Mouse (Mus musculus) neural tube, embryonic 14.5 days (tissue): ENCODE measurements at regions not wholly inside any gene's neighbourhood (a gene's known extent, or its start where the extent isn't known, plus 50 kb on each side); places are given as distances from the start of the nearest gene placed in this dataset.

Experiments
- ATAC-seq: fragments of 200-750 bp; cut with Nextera tagmentation; 2 replicates; pipeline ENCODE4 v1.8.0; 2017; ENCODE audit warnings: low read depth, mild to moderate bottlenecking, moderate TSS enrichment, moderate library complexity
- H3K27ac ChIP-seq: fragments of 300-500 bp; sonication (generic); 2 replicates; pipeline ENCODE4 v1.5.1; 2014; ENCODE audit warnings: low read depth, mild to moderate bottlenecking, control low read depth, low read length, moderate library complexity, mixed read lengths
- H3K27me3 ChIP-seq: fragments of 300-500 bp; sonication (generic); 2 replicates; pipeline ENCODE4 v1.6.1; 2014; ENCODE audit warnings: low read length; ENCODE audit not compliant: control insufficient read depth, insufficient read depth
- H3K36me3 ChIP-seq: fragments of 300-500 bp; sonication (generic); 2 replicates; pipeline ENCODE4 v1.6.1; 2014; ENCODE audit warnings: low read length, mixed read lengths; ENCODE audit not compliant: control insufficient read depth, insufficient read depth
- H3K4me1 ChIP-seq: fragments of 300-500 bp; sonication (generic); 2 replicates; pipeline ENCODE4 v1.6.1; 2014; ENCODE audit warnings: low read length; ENCODE audit not compliant: control insufficient read depth, insufficient read depth
- H3K4me2 ChIP-seq: fragments of 300-500 bp; sonication (generic); 2 replicates; pipeline ENCODE4 v1.6.1; 2014; ENCODE audit warnings: mild to moderate bottlenecking, low read depth, low read length, control low read depth
- H3K4me3 ChIP-seq: fragments of 300-500 bp; sonication (generic); 2 replicates; pipeline ENCODE4 v1.5.1; 2014; ENCODE audit warnings: low read depth, low read length, control low read depth, mixed read lengths
- H3K9ac ChIP-seq: fragments of 300-500 bp; sonication (generic); replicated peaks from 2 replicates; pipeline ENCODE4 v1.6.1; 2014; ENCODE audit warnings: low read depth, mild to moderate bottlenecking, control low read depth, low read length, mixed read lengths
- H3K9me3 ChIP-seq: fragments of 300-500 bp; sonication (generic); 2 replicates; pipeline ENCODE4 v1.6.1; 2016; ENCODE audit warnings: low read length; ENCODE audit not compliant: control insufficient read depth
- WGBS: fragments of 180-500 bp; shearing (Covaris S2); extraction: QIAGEN DNeasy Blood & Tissue Kit; methylation state at CpG from one replicate; pipeline ENCODE4 v1.1.7; 2014; 5-methylcytosine and 5-hydroxymethylcytosine counted together

DNA sequence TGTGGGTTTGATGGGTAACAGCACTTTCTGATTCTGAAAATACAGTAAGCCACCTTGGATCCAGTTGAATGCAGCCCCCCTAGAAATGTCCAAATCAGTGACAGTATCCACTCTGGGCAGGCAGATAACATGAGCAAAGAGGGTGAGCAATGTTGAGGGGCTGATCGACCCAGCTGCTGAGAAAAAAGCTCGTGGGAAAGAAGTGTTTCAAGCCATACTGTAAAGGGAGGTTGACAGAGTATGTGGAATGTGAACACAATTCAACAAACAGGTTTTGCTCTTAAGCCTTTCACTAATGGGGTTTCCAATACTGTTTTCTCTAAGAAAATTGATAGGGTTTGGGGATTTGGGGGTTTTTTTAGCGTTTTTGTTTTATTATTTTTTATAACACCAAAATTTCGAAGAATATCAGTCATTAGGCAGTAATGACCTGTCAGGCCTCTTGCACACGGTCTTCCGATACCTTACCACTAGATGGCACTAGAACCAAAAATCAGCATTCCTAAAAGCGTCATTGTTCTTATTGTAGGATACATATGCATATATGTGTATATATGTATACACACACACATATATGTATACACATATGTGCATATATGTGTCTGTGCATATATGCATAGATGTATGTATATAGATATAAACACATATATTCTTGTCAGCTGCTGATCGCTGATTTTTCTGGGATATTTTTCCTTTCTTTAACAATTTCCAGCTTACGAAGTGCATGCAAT is 237.5 kb upstream of the Gpc5 start:
- Histone ChIP-seq H3K36me3 (no peaks in the 10 kb centered on the region), H3K9me3 (no peaks in the 10 kb centered on the region), H3K4me3 (no peak overlapping the region), H3K4me2 (no peak overlapping the region), H3K27me3 (no peaks in the 10 kb centered on the region; the same call in 1 of the 2 replicates), H3K9ac (no peak overlapping the region), H3K4me1 (peaks cover 4% of the 10 kb centered on the region; the same call in 1 of the 2 replicates), H3K27ac (no peak overlapping the region)
- WGBS: 22% methylated on average over 9 of the region's 9 CpGs
- ATAC-seq: peak; percentile 69

DNA sequence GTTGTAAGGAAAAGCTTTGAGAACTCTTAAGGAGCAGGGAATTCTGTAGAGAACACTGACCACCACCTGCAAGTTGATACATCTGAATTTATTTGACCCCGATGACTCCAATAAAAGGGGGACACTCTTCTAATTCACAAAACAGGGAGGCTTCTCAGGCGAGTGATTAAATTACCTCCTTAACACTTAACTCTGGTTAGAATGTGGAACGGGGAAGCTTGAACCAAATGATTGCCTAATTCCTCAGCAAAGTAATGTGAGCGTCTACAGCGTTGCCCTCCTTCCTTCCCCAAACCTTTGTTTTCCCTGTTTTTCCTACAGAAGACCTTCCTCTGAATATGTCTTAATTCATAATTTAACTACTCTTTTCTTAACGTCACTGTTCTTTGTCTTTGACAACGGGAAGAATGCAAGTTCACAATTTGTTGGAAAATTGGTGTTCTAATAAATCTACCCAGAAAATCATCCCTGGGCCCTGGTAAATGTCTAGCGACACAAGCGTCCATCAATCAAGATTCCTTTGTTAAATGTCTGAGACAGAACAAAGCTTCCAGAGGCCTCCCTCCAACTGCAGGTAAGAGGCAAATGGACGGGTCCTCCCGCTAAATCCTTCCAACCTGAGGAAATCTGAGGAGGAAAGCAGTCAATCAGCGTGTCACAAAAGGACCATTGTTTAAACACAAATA is 236.8 kb upstream of the Gpc5 start:
- Histone ChIP-seq H3K4me1 (peaks cover 4% of the 10 kb centered on the region; the same call in 1 of the 2 replicates), H3K36me3 (no peaks in the 10 kb centered on the region), H3K9me3 (no peaks in the 10 kb centered on the region), H3K4me3 (no peak overlapping the region), H3K9ac (no peak overlapping the region), H3K27me3 (no peaks in the 10 kb centered on the region; the same call in 1 of the 2 replicates), H3K4me2 (no peak overlapping the region), H3K27ac (no peak overlapping the region)
- ATAC-seq: peak; percentile 55; the same call in 1 of the 2 replicates
- 9% methylated on average over 12 of the region's 12 CpGs for WGBS

DNA sequence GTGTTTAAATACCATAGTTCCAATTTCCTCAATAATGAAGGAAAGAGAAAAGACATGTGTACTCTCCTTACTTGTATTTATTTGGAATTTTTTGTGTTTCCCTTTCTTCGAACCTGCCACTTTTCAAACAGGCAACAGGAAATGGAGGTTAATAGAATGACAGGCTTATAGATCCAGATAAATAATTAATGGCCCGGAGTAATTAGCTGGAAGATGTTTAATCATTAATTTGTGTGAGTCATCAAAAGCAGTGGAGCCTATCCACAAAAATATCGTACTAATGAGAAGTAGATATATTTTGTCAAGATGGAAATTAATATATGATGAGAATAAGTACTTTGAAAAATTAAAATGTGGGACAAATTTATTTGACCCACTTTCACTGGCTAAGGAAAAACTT is 236.3 kb upstream of the Gpc5 start:
- Histone ChIP-seq H3K9ac (no peak overlapping the region), H3K4me2 (no peak overlapping the region), H3K27ac (no peak overlapping the region), H3K4me1 (peaks cover 4% of the 10 kb centered on the region; the same call in 1 of the 2 replicates), H3K27me3 (no peaks in the 10 kb centered on the region; the same call in 1 of the 2 replicates), H3K36me3 (no peaks in the 10 kb centered on the region), H3K9me3 (no peaks in the 10 kb centered on the region), H3K4me3 (no peak overlapping the region)
- no peak for ATAC-seq
- WGBS: 17% methylated on average over 3 of the region's 3 CpGs

DNA sequence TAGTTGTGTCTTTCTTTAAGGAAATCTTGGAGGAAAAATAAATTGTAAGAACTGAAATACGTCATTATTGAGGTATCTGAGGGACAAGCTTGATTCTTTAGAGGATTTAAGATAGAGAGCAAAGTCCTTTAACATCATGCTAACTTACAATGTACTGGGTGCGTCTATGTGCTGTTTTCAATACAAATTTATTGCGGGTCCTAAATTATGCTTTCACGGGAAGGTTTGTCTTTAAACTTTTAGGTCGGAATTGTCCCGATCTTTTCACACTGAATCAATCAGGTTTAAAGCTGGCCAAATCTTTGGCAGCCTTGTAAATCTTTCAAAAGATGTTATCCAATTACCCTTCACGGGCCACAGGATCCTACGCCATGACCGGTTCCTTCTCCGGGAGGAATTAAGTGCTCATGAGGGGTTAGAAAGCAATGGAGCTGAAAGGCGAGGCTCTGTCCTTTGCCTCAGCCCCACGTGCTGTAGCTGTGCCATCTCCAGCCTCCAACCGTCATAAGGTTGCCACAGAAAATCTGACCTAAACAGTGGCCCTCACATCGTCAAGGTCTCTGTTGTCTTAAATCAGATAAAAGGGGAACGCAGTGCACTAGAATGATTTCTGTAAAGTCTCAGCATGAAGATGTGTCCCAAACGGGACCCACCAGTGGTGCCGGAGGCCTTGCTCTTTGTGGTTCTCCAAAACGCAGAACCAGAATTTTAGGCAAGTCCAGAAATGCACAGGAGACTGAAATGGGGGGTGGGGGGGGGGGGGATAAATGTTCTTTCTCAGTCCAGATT is 235.6 kb upstream of the Gpc5 start:
- Histone ChIP-seq H3K9ac (no peak overlapping the region), H3K4me1 (peaks cover 4% of the 10 kb centered on the region; the same call in 1 of the 2 replicates), H3K4me3 (no peak overlapping the region), H3K36me3 (no peaks in the 10 kb centered on the region), H3K27me3 (no peaks in the 10 kb centered on the region; the same call in 1 of the 2 replicates), H3K27ac (no peak overlapping the region), H3K4me2 (no peak overlapping the region), H3K9me3 (no peaks in the 10 kb centered on the region)
- ATAC-seq: peak; percentile 65
- WGBS: 10% methylated on average over 18 of the region's 18 CpGs

DNA sequence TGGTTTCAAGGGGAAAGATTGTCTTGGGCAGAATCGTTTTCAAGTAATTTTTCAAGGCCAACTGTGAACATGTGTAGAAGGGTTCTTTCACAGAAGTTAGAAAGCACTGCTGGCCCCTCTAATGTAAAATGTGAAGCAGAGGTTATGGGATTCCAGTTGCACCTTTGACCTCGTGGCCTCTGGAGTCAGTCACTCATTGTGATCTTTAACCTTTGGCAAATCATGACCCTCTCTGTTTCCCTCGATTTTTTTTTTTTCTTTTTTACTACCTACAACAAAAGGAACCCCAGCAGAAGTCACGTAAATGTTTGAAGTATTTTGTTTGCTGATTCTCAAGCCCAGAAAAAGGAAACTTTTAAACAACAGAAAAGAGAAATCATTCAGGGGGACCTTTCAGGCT is 234.8 kb upstream of the Gpc5 start:
- H3K9me3 ChIP-seq: no peaks in the 10 kb centered on the region

DNA sequence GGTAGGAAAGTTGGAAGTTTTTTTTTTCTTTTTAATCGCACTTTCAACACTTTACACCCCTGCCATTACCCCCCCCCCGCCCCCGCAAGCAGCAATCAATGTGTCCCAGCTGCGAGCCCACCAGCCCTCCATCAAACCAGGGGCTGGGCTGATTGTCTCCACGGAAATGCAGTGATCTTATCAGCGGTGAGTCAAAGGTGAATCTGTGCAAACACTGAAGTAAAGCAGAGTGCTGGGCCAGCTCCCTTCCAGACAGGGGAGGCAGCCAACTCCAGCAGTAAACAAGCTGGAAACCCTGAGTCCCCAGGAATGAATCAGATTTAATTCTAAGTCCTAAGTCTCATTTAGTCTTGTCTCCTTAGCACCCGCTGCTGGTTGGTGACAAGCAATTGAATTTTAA is 234.3 kb upstream of the Gpc5 start:
- H3K4me3 ChIP-seq: no peak overlapping the region
- WGBS: 4% methylated on average over 7 of the region's 7 CpGs
- H3K4me2 ChIP-seq: no peak overlapping the region
- peaks cover 4% of the 10 kb centered on the region; the same call in 1 of the 2 replicates for H3K4me1 ChIP-seq
- no peak overlapping the region for H3K27ac ChIP-seq
- H3K27me3 ChIP-seq: no peaks in the 10 kb centered on the region; the same call in 1 of the 2 replicates
- ATAC-seq: no peak
- no peaks in the 10 kb centered on the region for H3K9me3 ChIP-seq
- H3K36me3 ChIP-seq: no peaks in the 10 kb centered on the region
- H3K9ac ChIP-seq: no peak overlapping the region

More for the DNA sequence above, 234.8 kb upstream of the Gpc5 start:
- Histone ChIP-seq H3K27me3 (no peaks in the 10 kb centered on the region; the same call in 1 of the 2 replicates), H3K9ac (no peak overlapping the region), H3K4me1 (peaks cover 4% of the 10 kb centered on the region; the same call in 1 of the 2 replicates), H3K4me2 (no peak overlapping the region), H3K36me3 (no peaks in the 10 kb centered on the region), H3K27ac (no peak overlapping the region), H3K4me3 (no peak overlapping the region)
- no peak for ATAC-seq
- WGBS: 11% methylated on average over 4 of the region's 4 CpGs

DNA sequence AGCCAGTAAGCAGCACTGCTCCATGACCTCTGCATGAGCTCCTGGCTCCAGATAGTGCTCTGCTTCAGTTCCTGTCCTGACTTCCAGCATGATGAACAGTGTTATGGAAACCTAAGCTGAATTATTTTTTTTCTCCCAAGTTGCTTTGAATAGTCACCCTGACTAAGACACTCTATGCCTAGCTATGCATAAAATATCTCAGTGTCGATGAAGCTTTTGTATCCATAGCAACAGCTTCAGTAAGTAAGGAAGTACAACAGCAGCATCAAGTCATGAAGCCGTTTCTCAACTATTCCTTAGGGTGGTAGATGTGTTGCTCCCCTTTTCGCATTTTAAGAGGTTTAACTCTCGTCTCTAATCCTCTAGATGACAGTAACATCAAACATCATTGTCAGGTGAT is 228.4 kb upstream of the Gpc5 start:
- ATAC-seq: no peak
- Histone ChIP-seq H3K27ac (no peak overlapping the region), H3K27me3 (no peaks in the 10 kb centered on the region), H3K36me3 (no peaks in the 10 kb centered on the region), H3K4me3 (no peak overlapping the region), H3K4me1 (no peaks in the 10 kb centered on the region), H3K9ac (no peak overlapping the region), H3K4me2 (no peak overlapping the region), H3K9me3 (no peaks in the 10 kb centered on the region)
- WGBS: 71% methylated on average over 4 of the region's 4 CpGs

DNA sequence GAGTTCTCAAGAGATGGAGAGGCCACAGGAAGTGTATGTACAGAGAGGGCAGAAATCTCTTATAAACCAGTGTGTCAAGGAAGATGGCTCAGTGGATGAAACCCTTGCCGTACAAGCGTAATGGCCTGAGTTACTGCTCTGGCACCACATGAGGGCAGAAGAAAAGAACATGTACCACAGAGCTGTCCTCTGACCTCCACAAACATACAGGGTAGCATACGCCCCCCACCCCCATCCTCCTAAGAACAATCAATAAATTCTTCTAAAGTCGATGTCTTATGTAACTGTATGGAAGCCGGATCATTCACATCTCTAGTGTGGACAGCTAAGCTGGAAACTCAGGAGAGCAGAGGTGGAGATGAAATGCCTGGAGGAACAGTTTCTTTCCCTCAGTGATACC is 227.9 kb upstream of the Gpc5 start:
- H3K27me3 ChIP-seq: no peaks in the 10 kb centered on the region
- 97% methylated on average over 5 of the region's 5 CpGs for WGBS
- no peak overlapping the region for H3K27ac ChIP-seq
- ATAC-seq: no peak
- H3K4me3 ChIP-seq: no peak overlapping the region
- no peaks in the 10 kb centered on the region for H3K36me3 ChIP-seq
- no peak overlapping the region for H3K9ac ChIP-seq
- H3K4me1 ChIP-seq: no peaks in the 10 kb centered on the region
- H3K9me3 ChIP-seq: no peaks in the 10 kb centered on the region
- H3K4me2 ChIP-seq: no peak overlapping the region
